Mouse (Mus musculus) kidney, embryonic 15.5 days (tissue): ENCODE results near the gene Hoxd4. TPM values are rescaled to one million over a fixed set of nuclear protein-coding genes. Genes with fewer than 3 reads are reported as not detected.

Experiments used
- ATAC-seq: fragments of 200-750 bp; cut with Nextera tagmentation; replicated peaks from 2 replicates; pipeline ENCODE4 v1.8.0; 2017; ENCODE audit warnings: moderate TSS enrichment; ENCODE audit not compliant: low FRiP score
- H3K27ac ChIP-seq: fragments of 300-500 bp; sonication (generic); 2 replicates; pipeline ENCODE4 v1.5.1; 2015; ENCODE audit warnings: mild to moderate bottlenecking, inconsistent platforms
- H3K27me3 ChIP-seq: fragments of 300-500 bp; sonication (generic); 2 replicates; pipeline ENCODE4 v1.6.1; 2015; ENCODE audit warnings: inconsistent platforms
- H3K36me3 ChIP-seq: fragments of 300-500 bp; sonication (generic); 2 replicates; pipeline ENCODE4 v1.6.1; 2015; ENCODE audit warnings: inconsistent platforms
- H3K4me1 ChIP-seq: fragments of 300-500 bp; sonication (generic); 2 replicates; pipeline ENCODE4 v1.6.1; 2015; ENCODE audit warnings: inconsistent platforms
- H3K4me2 ChIP-seq: fragments of 300-500 bp; sonication (generic); 2 replicates; pipeline ENCODE4 v1.6.1; 2015; ENCODE audit warnings: moderate library complexity, mild to moderate bottlenecking, inconsistent platforms
- H3K4me3 ChIP-seq: fragments of 300-500 bp; sonication (generic); replicated peaks from 2 replicates; pipeline ENCODE4 v1.5.1; 2015; ENCODE audit warnings: mild to moderate bottlenecking, inconsistent platforms
- H3K9ac ChIP-seq: fragments of 300-500 bp; sonication (generic); 2 replicates; pipeline ENCODE4 v1.6.1; 2015; ENCODE audit warnings: mild to moderate bottlenecking, inconsistent platforms
- H3K9me3 ChIP-seq: fragments of 300-500 bp; sonication (generic); replicated peaks from 2 replicates; pipeline ENCODE4 v1.6.1; 2016; ENCODE audit warnings: inconsistent platforms
- WGBS: fragments of 180-500 bp; shearing (Covaris S2); methylation state at CpG from one replicate; pipeline ENCODE4 v1.1.7; 2015; ENCODE audit warnings: mixed read lengths; 5-methylcytosine and 5-hydroxymethylcytosine counted together
- polyA plus RNA-seq: library from polyadenylated mRNA; unstranded; fragments of >200 nt; fragmentation: Nextera tagmentation; extraction: Ambion mirVana; gene quantifications from 2 replicates; pipeline ENCODE4 v1.2.1, GENCODE M21; 2015

Hoxd4 gene
- polyA plus RNA-seq, 1 experiment from 2014 or later = 5.6 TPM

GRCm38 (mm10) chr2:74748436-74748995, 36.8 kb downstream of the Hoxd4 start:
- Histone ChIP-seq H3K4me3 (0 out of 2 replicates have a peak overlapping the region, but pooled peaks have one; percentile 4), H3K27me3 (peaks cover 46% of the 10 kb centered on the region), H3K9me3 (no peaks in the 10 kb centered on the region), H3K4me1 (peaks cover 72% of the 10 kb centered on the region), H3K27ac (0 out of 2 replicates have a peak overlapping the region, but pooled peaks have one; percentile 78), H3K4me2 (peak overlapping the region; percentile 73), H3K36me3 (no peaks in the 10 kb centered on the region), H3K9ac (no peak overlapping the region)
- 38% methylated on average over 9 of the region's 9 CpGs for WGBS
- no peak for ATAC-seq

DNA sequence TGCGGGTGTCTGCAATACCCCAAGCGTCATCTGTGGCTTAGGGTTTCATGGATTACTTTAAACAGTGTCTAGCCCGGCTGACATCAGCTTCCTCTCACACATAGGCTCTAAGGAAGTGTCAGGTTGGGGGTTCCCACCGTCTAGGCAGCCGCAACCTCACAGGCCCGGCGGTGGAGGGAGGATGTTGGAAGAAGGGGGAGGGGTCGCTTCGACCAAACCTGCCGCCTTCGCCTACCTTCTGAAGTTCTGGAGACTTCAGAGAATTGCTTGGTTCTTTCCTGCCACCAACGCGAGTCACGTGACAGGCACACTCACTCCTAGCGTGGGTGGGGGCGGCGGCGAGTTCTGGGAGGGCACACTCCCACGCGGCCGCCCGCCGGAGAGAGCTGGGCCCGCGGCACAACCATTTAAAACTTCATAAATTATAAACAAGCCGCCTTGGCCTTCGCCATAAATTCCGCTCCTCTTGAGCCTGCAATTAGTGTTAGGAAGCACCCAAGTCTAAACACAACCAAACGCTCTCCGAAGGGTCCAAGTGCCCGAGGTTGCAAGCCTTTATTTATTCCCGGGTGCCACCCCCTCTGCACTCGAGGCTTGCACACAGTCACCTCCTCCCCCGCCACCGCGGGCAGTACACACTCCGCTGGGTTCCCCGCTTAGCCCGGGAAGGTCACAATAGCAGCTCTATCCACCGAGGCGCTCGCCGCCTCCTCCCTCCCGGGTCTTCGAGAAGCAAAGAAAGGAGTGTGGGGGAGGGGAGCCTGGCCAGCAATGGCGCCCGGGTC, 37.8 kb downstream of the Hoxd4 start:
- Histone ChIP-seq H3K27me3 (peaks cover 42% of the 10 kb centered on the region), H3K9me3 (no peaks in the 10 kb centered on the region), H3K4me2 (peak overlapping the region; percentile 73), H3K36me3 (no peaks in the 10 kb centered on the region), H3K4me3 (peak overlapping the region; percentile 39), H3K4me1 (peaks cover 73% of the 10 kb centered on the region), H3K9ac (peak overlapping the region; percentile 45), H3K27ac (peak overlapping the region; percentile 78)
- WGBS = 1% methylated on average over 47 of the region's 47 CpGs
- ATAC-seq = peak; percentile 80

- H3K27ac ChIP-seq = 0 out of 2 replicates have a peak overlapping the region, but pooled peaks have one; percentile 14
- peaks cover 41% of the 10 kb centered on the region for H3K27me3 ChIP-seq
- no peaks in the 10 kb centered on the region for H3K9me3 ChIP-seq
- no peaks in the 10 kb centered on the region for H3K36me3 ChIP-seq
- no peak for ATAC-seq
- H3K4me3 ChIP-seq = no peak overlapping the region
- H3K4me1 ChIP-seq = peaks cover 65% of the 10 kb centered on the region
- H3K4me2 ChIP-seq = peak overlapping the region; percentile 73
- WGBS = 64% methylated on average over 5 of the region's 5 CpGs
- H3K9ac ChIP-seq = no peak overlapping the region
These were observed 39.1 kb downstream of the Hoxd4 start for GRCm38 (mm10) chr2:74750731-74751250.

DNA sequence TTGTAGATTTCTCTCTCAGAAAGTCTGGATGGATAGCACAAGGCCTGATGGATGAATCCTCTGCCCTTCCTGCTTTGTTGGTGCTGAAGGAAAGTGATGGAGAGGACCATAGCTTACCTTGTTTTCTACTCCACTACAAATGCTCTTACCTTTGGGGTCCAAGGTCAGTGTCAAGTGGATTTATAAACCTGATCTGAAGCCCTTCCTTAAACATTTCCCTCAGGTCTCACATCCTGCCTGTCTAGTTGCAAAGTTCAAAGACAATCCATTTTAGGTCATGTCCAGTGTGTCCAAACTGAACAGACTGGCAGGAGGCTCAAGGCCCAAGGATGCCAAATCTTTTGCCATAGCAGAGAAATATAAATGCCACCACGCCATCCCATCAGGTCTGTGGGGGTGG, 40.1 kb downstream of the Hoxd4 start:
- no peak overlapping the region for H3K4me2 ChIP-seq
- no peaks in the 10 kb centered on the region for H3K36me3 ChIP-seq
- no peak overlapping the region for H3K4me3 ChIP-seq
- H3K27ac ChIP-seq = no peak overlapping the region
- H3K4me1 ChIP-seq = peaks cover 54% of the 10 kb centered on the region
- ATAC-seq = no peak
- no peak overlapping the region for H3K9ac ChIP-seq
- 92% methylated on average over 1 of the region's 1 CpGs for WGBS
- no peaks in the 10 kb centered on the region for H3K9me3 ChIP-seq
- peaks cover 31% of the 10 kb centered on the region for H3K27me3 ChIP-seq

GRCm38 (mm10) chr2:74752431-74753174, 40.9 kb downstream of the Hoxd4 start:
- H3K27ac ChIP-seq = peak overlapping the region; percentile 42; the same call in 1 of the 2 replicates
- peak overlapping the region; percentile 83 for H3K4me2 ChIP-seq
- H3K9ac ChIP-seq = peak overlapping the region; percentile 41
- peaks cover 48% of the 10 kb centered on the region for H3K4me1 ChIP-seq
- no peak for ATAC-seq
- H3K9me3 ChIP-seq = no peaks in the 10 kb centered on the region
- H3K36me3 ChIP-seq = no peaks in the 10 kb centered on the region
- 4% methylated on average over 45 of the region's 45 CpGs for WGBS
- peaks cover 28% of the 10 kb centered on the region for H3K27me3 ChIP-seq
- H3K4me3 ChIP-seq = peak overlapping the region; percentile 40

DNA sequence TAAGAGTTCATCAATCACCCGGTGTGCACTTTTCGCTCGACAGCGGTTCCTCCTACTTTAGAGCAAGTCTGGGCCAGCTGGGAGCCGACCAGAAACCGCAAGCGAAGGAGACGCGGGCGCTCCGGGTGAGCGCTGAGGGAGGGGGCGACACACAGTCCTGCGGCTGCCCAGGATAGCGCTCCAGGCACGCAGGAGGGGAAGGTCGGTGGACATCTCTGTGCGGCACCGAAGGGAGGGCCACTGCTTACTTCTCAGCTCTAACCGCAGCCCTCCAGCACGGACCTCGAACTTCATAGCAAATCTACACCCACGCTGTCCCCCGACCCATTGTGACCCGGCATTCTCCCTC, 41.4 kb downstream of the Hoxd4 start:
- H3K4me1 ChIP-seq = peaks cover 43% of the 10 kb centered on the region
- peak; percentile 46 for ATAC-seq
- H3K9ac ChIP-seq = peak overlapping the region; percentile 41; the same call in 1 of the 2 replicates
- H3K4me3 ChIP-seq = peak overlapping the region; percentile 40
- H3K36me3 ChIP-seq = no peaks in the 10 kb centered on the region
- WGBS = under 1% methylated on average over 25 of the region's 25 CpGs
- no peak overlapping the region for H3K27ac ChIP-seq
- H3K4me2 ChIP-seq = peak overlapping the region; percentile 83
- H3K9me3 ChIP-seq = no peaks in the 10 kb centered on the region
- peaks cover 29% of the 10 kb centered on the region for H3K27me3 ChIP-seq

- Histone ChIP-seq H3K36me3 (no peaks in the 10 kb centered on the region), H3K9ac (no peak overlapping the region), H3K4me3 (no peak overlapping the region), H3K27ac (no peak overlapping the region), H3K4me2 (peak overlapping the region; percentile 83; the same call in 1 of the 2 replicates), H3K4me1 (peaks cover 38% of the 10 kb centered on the region), H3K27me3 (peaks cover 29% of the 10 kb centered on the region), H3K9me3 (no peaks in the 10 kb centered on the region)
- ATAC-seq = no peak
- 28% methylated on average over 5 of the region's 5 CpGs for WGBS
These were observed 42.0 kb downstream of the Hoxd4 start for GRCm38 (mm10) chr2:74753711-74754110.

DNA sequence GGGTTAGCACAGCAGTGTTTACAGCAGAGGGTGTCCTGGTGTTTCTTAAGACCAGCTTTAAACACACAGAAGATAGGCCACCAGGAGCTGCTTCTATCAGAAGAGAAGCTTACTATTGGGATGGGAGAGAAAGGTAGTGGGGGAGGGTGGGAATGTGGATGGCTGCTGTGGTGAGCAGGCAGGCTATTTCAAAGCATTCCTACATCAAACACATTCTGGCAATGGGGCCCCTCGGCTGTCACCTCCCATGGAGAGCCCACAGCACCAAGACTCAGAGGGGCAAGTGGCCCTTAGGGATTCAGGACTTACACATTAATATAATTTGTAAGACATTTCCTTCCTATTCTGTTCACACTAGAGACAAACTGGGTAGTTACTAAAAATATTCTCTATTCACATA, 48.4 kb downstream of the Hoxd4 start:
- WGBS = 11% methylated on average over 1 of the region's 1 CpGs
- ATAC-seq = no peak
- Histone ChIP-seq H3K4me2 (no peak overlapping the region), H3K9me3 (no peaks in the 10 kb centered on the region), H3K4me3 (no peak overlapping the region), H3K36me3 (no peaks in the 10 kb centered on the region), H3K4me1 (peaks cover 22% of the 10 kb centered on the region), H3K27me3 (peaks cover 55% of the 10 kb centered on the region), H3K9ac (no peak overlapping the region), H3K27ac (no peak overlapping the region)

DNA sequence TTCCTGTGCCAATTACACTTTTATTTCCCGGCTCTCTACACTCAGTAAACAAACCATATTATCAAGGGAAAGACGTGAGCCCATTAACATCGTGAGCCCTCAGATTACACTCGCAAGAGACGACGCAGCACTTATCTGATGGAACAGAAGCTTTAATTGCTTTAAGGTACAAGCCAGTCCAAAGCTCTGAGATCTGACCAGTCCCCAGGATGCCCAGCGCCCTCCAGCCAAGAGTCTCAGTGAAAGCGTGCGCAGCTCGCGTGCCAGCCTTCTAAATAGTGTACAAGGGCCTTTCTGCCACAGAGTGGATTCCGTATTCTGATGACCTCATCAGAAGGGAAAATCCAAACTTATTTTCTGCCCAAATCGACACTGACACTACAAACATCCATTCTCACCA, 50.2 kb downstream of the Hoxd4 start:
- H3K27ac ChIP-seq = no peak overlapping the region
- 1% methylated on average over 13 of the region's 13 CpGs for WGBS
- H3K27me3 ChIP-seq = peaks cover 64% of the 10 kb centered on the region

DNA sequence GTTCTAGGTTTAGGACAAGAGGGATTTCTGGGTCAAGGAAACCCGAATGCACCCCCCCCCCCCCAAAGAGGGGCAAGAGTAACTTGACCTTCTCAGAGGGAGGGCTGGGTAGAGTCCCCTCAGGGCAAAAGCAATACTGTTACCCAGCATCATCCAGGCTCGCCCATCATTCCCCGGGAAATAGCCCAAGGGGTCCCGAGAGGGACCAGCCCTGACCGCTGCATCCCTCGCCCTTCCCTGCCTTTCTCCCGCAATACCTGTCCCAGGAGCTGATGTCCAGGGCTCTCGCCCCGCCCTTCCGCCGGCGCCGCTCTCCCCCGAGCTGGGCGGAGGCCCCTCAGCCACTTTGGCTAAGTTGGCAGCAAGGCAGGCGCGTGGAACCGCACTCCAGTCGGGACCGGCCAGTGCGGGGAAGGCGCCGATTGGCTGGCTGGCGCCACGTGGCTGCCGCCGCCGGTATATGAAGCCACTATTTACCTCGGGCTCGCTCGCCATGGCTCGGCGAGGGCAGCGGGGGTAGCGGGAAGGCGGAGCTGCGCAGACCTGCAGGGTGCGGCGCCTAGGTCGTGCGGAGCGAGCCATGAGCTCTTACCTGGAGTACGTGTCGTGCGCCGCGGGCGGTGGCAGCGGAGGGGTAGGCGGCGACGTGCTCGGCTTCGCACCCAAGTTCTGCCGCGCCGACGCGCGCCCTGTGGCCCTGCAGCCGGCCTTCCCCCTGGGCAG, 51.0 kb downstream of the Hoxd4 start, which contains the start of gene Hoxd1:
Gene Hoxd1, plus strand, starts transcription at position 459 of the 723 bp plus-strand sequence.
- no peak within 1 kb of the TSS for H3K27ac ChIP-seq
- H3K4me3 ChIP-seq = peak within 1 kb of the TSS; percentile 61
- no peaks in the 10 kb centered on the region for H3K36me3 ChIP-seq
- under 1% methylated on average over 61 of the region's 61 CpGs for WGBS
- peak within 1 kb of the TSS; percentile 55 for H3K9ac ChIP-seq
- peaks cover 63% of the 10 kb centered on the region for H3K27me3 ChIP-seq
- peak; percentile 82 for ATAC-seq
- peak within 1 kb of the TSS; percentile 99 for H3K4me2 ChIP-seq
- no peaks in the 10 kb centered on the region for H3K9me3 ChIP-seq
- H3K4me1 ChIP-seq = peaks cover 22% of the 10 kb centered on the region

More for the DNA sequence above, 50.2 kb downstream of the Hoxd4 start:
- H3K4me1 ChIP-seq = peaks cover 22% of the 10 kb centered on the region
- no peak for ATAC-seq
- no peaks in the 10 kb centered on the region for H3K36me3 ChIP-seq
- H3K9me3 ChIP-seq = no peaks in the 10 kb centered on the region
- peak overlapping the region; percentile 99 for H3K4me2 ChIP-seq
- H3K9ac ChIP-seq = no peak overlapping the region
- H3K4me3 ChIP-seq = peak overlapping the region; percentile 61

- peak overlapping the region; percentile 55 for H3K9ac ChIP-seq
- H3K27me3 ChIP-seq = peaks cover 62% of the 10 kb centered on the region
- no peaks in the 10 kb centered on the region for H3K9me3 ChIP-seq
- H3K4me2 ChIP-seq = peak overlapping the region; percentile 99
- peaks cover 22% of the 10 kb centered on the region for H3K4me1 ChIP-seq
- no peak overlapping the region for H3K27ac ChIP-seq
- whole genome bisulfite sequencing = under 1% methylated on average over 52 of the region's 53 CpGs
- ATAC-seq = peak; percentile 73
- H3K4me3 ChIP-seq = peak overlapping the region; percentile 61
- H3K36me3 ChIP-seq = no peaks in the 10 kb centered on the region
These were observed 51.6 kb downstream of the Hoxd4 start for GRCm38 (mm10) chr2:74763245-74763735.
